Mouse (Mus musculus): ENCODE results near the gene Idh2.

DNA sequence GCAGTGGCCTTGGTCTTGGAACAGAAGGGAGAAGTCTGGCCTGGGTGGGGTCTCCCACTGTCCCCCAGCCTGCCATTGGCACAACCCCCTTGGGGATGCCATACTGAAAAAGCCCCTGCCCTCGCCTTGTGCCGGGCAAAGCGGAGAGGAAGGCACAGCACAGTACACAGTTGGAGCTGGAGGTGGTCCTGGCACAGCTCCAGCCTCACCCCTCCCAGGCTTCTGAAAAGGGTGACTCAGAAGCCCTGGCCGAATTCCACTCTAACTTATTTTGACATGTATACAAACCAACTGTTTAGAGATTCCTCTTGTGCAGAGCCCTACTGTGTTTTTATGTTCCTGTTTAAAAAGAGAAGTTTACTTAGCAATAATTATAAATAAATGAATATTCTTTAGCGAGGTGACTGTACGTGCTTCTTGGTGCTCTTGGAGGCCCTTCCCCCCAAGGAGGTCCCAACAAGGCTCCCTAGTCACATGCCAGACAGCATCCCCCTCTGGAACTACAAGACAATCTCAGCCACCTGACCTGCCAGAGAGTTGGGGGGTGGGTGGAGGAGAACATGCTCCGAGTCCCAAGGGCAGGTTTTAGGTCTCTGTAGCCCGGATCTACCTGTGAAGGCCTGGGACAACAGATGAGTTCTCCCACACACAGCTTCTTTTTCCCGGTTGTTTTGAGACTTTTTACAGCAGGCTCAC lies 22.7 kb downstream of the Idh2 start:
- no peak for TF ChIP-seq CTCF (IDR thresholded peaks at IDR 0.05; ENCODE audit: extremely low read depth, insufficient read depth, low read length)
- no peak for TF ChIP-seq POLR2A (IDR thresholded peaks at IDR 0.05; ENCODE audit: extremely low read depth, insufficient read depth, low read length)
